Mouse (Mus musculus) adrenal gland, postnatal 10 days (tissue): ENCODE data around the gene Itpr2. TPM values are rescaled to one million over a fixed set of nuclear protein-coding genes. Genes with fewer than 3 reads are reported as not detected.

Experiments used
- DNase-seq: peaks from one replicate; pipeline ENCODE4 v3.0.0; 2021; ENCODE audit warnings: mixed read lengths
- total RNA-seq, 2 experiments: library from RNA; stranded (reverse); gene quantifications; 2 replicates each; pipeline ENCODE4 v1.2.3; 2021

The Itpr2 gene
- total RNA-seq, 2 experiments from 2014 or later = 71.8 to 105 TPM

GRCm38 (mm10) chr6:146305995-146306394, 196.0 kb downstream of the Itpr2 start:
- DNase-seq = no peak

GRCm38 (mm10) chr6:146304088-146304487, 197.9 kb downstream of the Itpr2 start:
- no peak for DNase-seq

- no peak for DNase-seq
Measured at GRCm38 (mm10) chr6:146303336-146303735, 198.7 kb downstream of the Itpr2 start.

- DNase-seq = no peak
Measured at GRCm38 (mm10) chr6:146302574-146303130, 199.4 kb downstream of the Itpr2 start.

- no peak for DNase-seq
Measured at GRCm38 (mm10) chr6:146302101-146302500, 199.9 kb downstream of the Itpr2 start.

- DNase-seq = no peak
Measured at GRCm38 (mm10) chr6:146300961-146301360, 201.1 kb downstream of the Itpr2 start.

GRCm38 (mm10) chr6:146298712-146299111, 203.3 kb downstream of the Itpr2 start:
- no peak for DNase-seq

GRCm38 (mm10) chr6:146291036-146291435, 211.0 kb downstream of the Itpr2 start:
- DNase-seq = no peak

GRCm38 (mm10) chr6:146289801-146290200, 212.2 kb downstream of the Itpr2 start:
- no peak for DNase-seq

- no peak for DNase-seq
Measured at GRCm38 (mm10) chr6:146288266-146288665, 213.8 kb downstream of the Itpr2 start.

GRCm38 (mm10) chr6:146284921-146285565, 217.0 kb downstream of the Itpr2 start:
- no peak for DNase-seq

GRCm38 (mm10) chr6:146283981-146284380, 218.0 kb downstream of the Itpr2 start:
- DNase-seq = no peak

GRCm38 (mm10) chr6:146282061-146282659, 219.9 kb downstream of the Itpr2 start:
- no peak for DNase-seq

GRCm38 (mm10) chr6:146281176-146281899, 220.7 kb downstream of the Itpr2 start:
- peak; percentile 40 for DNase-seq

- no peak for DNase-seq
Measured at GRCm38 (mm10) chr6:146273256-146273655, 228.8 kb downstream of the Itpr2 start.

- DNase-seq = peak; percentile 79
Measured at GRCm38 (mm10) chr6:146272253-146273036, 229.6 kb downstream of the Itpr2 start.

- DNase-seq = peak; percentile 77
Measured at GRCm38 (mm10) chr6:146270776-146271533, 231.1 kb downstream of the Itpr2 start.

- DNase-seq = peak; percentile 65
Measured at GRCm38 (mm10) chr6:146270162-146270561, 231.9 kb downstream of the Itpr2 start.

- no peak for DNase-seq
Measured at GRCm38 (mm10) chr6:146269291-146269690, 232.7 kb downstream of the Itpr2 start.

- no peak for DNase-seq
Measured at GRCm38 (mm10) chr6:146260674-146261376, 241.2 kb downstream of the Itpr2 start.

- no peak for DNase-seq
Measured at GRCm38 (mm10) chr6:146258751-146259150, 243.3 kb downstream of the Itpr2 start.
